Mouse (Mus musculus) left cerebral cortex, adult 2 months (tissue): Measurements from ENCODE around the gene Adcy2. TPM values are rescaled to one million over a fixed set of nuclear protein-coding genes. Genes with fewer than 3 reads are reported as not detected.

Experiments used
- DNase-seq, 2 experiments: peaks; one replicate each; pipeline ENCODE4 v3.0.0; 2021 to 2022; ENCODE audit warnings: low spot score in 2 of 2, mixed read lengths in 1 of 2; ENCODE audit errors: extremely low spot score in 1 of 2
- H3K27ac ChIP-seq: fragments of 200-600 bp; 2 replicates; pipeline ENCODE4 v1.8.1; 2022
- H3K4me3 ChIP-seq: fragments of 200-600 bp; 2 replicates; pipeline ENCODE4 v1.8.1; 2022
- CTCF ChIP-seq: fragments of 200-600 bp; IDR thresholded peaks from 2 replicates; pipeline ENCODE4 v1.8.1; 2022; ENCODE audit warnings: antibody characterized with exemption, mild to moderate bottlenecking, moderate library complexity
- intact Hi-C: fragments of 180-260 bp; cut with DNase I; formaldehyde crosslinking; loops from one replicate; pipeline ENCODE4 v1.15.1; 2025
- total RNA-seq, 2 experiments: library from RNA; stranded (reverse); gene quantifications; 2 replicates each; pipeline ENCODE4 v1.2.3; 2021

Adcy2 gene
- total RNA-seq, 2 experiments from 2014 or later = 130 to 135 TPM

- no peak for DNase-seq
- TF ChIP-seq CTCF = no peak
- intact Hi-C loops = no loop called here
- Histone ChIP-seq H3K4me3 (no peak overlapping the region), H3K27ac (peak overlapping the region; percentile 76)
Measured at GRCm38 (mm10) chr13:68960513-68960912, 38.8 kb downstream of the Adcy2 start.

GRCm38 (mm10) chr13:68959406-68959805 lies 39.9 kb downstream of the Adcy2 start:
- intact Hi-C loops = no loop called here
- DNase-seq = no peak

GRCm38 (mm10) chr13:68942735-68943134 lies 56.6 kb downstream of the Adcy2 start:
- no peak for TF ChIP-seq CTCF
- no peak overlapping the region for H3K27ac ChIP-seq
- H3K4me3 ChIP-seq = no peak overlapping the region
- DNase-seq = no peak
- intact Hi-C loops = no loop called here

More at GRCm38 (mm10) chr13:68959406-68959805, 39.9 kb downstream of the Adcy2 start:
- no peak for TF ChIP-seq CTCF
- no peak overlapping the region for H3K27ac ChIP-seq
- no peak overlapping the region for H3K4me3 ChIP-seq

GRCm38 (mm10) chr13:68941429-68941828 lies 57.9 kb downstream of the Adcy2 start:
- DNase-seq = no peak
- no peak overlapping the region for H3K27ac ChIP-seq
- no peak for TF ChIP-seq CTCF
- intact Hi-C loops = no loop called here
- no peak overlapping the region for H3K4me3 ChIP-seq

- Histone ChIP-seq H3K4me3 (no peak overlapping the region), H3K27ac (peak overlapping the region; percentile 32; the same call in 1 of the 2 replicates)
- TF ChIP-seq CTCF = no peak
- intact Hi-C loops = loop anchor here (5.0 kb wide), 1 partner anchor 65 kb away; the partner anchor contains the start of gene Adcy2
- no peak for DNase-seq
Measured at GRCm38 (mm10) chr13:68932283-68932647, 67.1 kb downstream of the Adcy2 start.

- no peak overlapping the region for H3K4me3 ChIP-seq
- DNase-seq = peak in 1 of 2 experiments; percentile 24
- H3K27ac ChIP-seq = peak overlapping the region; percentile 47; the same call in 1 of the 2 replicates
- no peak for TF ChIP-seq CTCF
- intact Hi-C loops = loop anchor here (5.0 kb wide), 1 partner anchor 66 kb away; the partner anchor contains the start of gene Adcy2
Measured at GRCm38 (mm10) chr13:68931602-68932282, 67.6 kb downstream of the Adcy2 start.

- DNase-seq = no peak
- no peak overlapping the region for H3K4me3 ChIP-seq
- intact Hi-C loops = no loop called here
- TF ChIP-seq CTCF = no peak
- no peak overlapping the region for H3K27ac ChIP-seq
Measured at GRCm38 (mm10) chr13:68928469-68928868, 70.9 kb downstream of the Adcy2 start.

GRCm38 (mm10) chr13:68913666-68914288 lies 85.6 kb downstream of the Adcy2 start:
- Histone ChIP-seq H3K27ac (peak overlapping the region; percentile 66), H3K4me3 (no peak overlapping the region)
- TF ChIP-seq CTCF = no peak
- no peak for DNase-seq
- intact Hi-C loops = no loop called here

- Histone ChIP-seq H3K27ac (peak overlapping the region; percentile 72), H3K4me3 (no peak overlapping the region)
- no peak for DNase-seq
- no peak for TF ChIP-seq CTCF
- intact Hi-C loops = no loop called here
Measured at GRCm38 (mm10) chr13:68906667-68907066, 92.7 kb downstream of the Adcy2 start.

GRCm38 (mm10) chr13:68902708-68903107 lies 96.6 kb downstream of the Adcy2 start:
- intact Hi-C loops = no loop called here
- Histone ChIP-seq H3K27ac (no peak overlapping the region), H3K4me3 (no peak overlapping the region)
- TF ChIP-seq CTCF = no peak
- DNase-seq = no peak

GRCm38 (mm10) chr13:68889929-68890593 lies 109.3 kb downstream of the Adcy2 start:
- peak; percentile 38 to 63 for DNase-seq
- no peak for TF ChIP-seq CTCF
- Histone ChIP-seq H3K27ac (peak overlapping the region; percentile 75), H3K4me3 (no peak overlapping the region)
- intact Hi-C loops = loop anchor here (5.0 kb wide), 2 partner anchors 73 to 107 kb away; partner anchors contain the start of gene Adcy2

GRCm38 (mm10) chr13:68868776-68869175 lies 130.6 kb downstream of the Adcy2 start:
- no peak for DNase-seq
- intact Hi-C loops = loop anchor here (5.0 kb wide), 1 partner anchor 51 kb away; no protein-coding TSS in a partner anchor
- Histone ChIP-seq H3K4me3 (no peak overlapping the region), H3K27ac (peak overlapping the region; percentile 69)
- TF ChIP-seq CTCF = no peak
